15 mouse cellular contexts compared by ENCODE assay signal in genomic region chr2:134645166-134645565, GRCm38 (mm10). TPM values are rescaled to one million over a fixed set of nuclear protein-coding genes. Genes with fewer than 3 reads are reported as not detected.
DNase-seq lines count a peak whose midpoint lies in the region; ATAC-seq and TF ChIP-seq lines count a peak whose summit lies in the region.
"Had no signal": no experiment of that assay in that cellular context is flagged by ENCODE, and none has a peak within 500 bp of the region (broad histone marks: within the 10 kb centered on the region; RNA-seq: fewer than 3 reads in every experiment).

No protein-coding gene starts in this region.

- WGBS in neural tube, embryonic 13.5 days: 51% methylated on average over 4 of the region's 4 CpGs
- 40% methylated on average over 4 of the region's 4 CpGs for WGBS in hindbrain, embryonic 16.5 days
- whole genome bisulfite sequencing in olfactory bulb, adult 2 months: 16% methylated on average over 4 of the region's 4 CpGs

- no peak for TF ChIP-seq POLR2A in olfactory bulb, adult 2 months (IDR thresholded peaks at IDR 0.05; ENCODE audit: insufficient read depth, low read depth, low read length)

- ATAC-seq in neural tube, embryonic 13.5 days (ENCODE audit: low read depth): no peak
- no peak for ATAC-seq in hindbrain, embryonic 16.5 days
- ATAC-seq: liver, embryonic 12.5 days had no signal

- H3K36me3 ChIP-seq in neural tube, embryonic 13.5 days: no peaks in the 10 kb centered on the region
- H3K36me3 ChIP-seq in hindbrain, embryonic 16.5 days (ENCODE audit: control insufficient read depth, insufficient read depth, low read length): no peaks in the 10 kb centered on the region
- H3K36me3 ChIP-seq: liver, embryonic 12.5 days had no signal

- H3K27me3 ChIP-seq in neural tube, embryonic 13.5 days: no peaks in the 10 kb centered on the region
- no peaks in the 10 kb centered on the region for H3K27me3 ChIP-seq in hindbrain, embryonic 16.5 days (replicated peaks; ENCODE audit: control insufficient read depth, insufficient read depth, low read length)
- H3K27me3 ChIP-seq: liver, embryonic 12.5 days had no signal

- TF ChIP-seq CTCF in olfactory bulb, adult 2 months (IDR thresholded peaks at IDR 0.05; ENCODE audit: insufficient read depth, low read depth, low read length): no peak

- no peak overlapping the region for H3K4me2 ChIP-seq in neural tube, embryonic 13.5 days
- H3K4me2 ChIP-seq in hindbrain, embryonic 16.5 days (ENCODE audit: low read length): 0 out of 2 replicates have a peak overlapping the region, but pooled peaks have one; percentile 0
- H3K4me2 ChIP-seq: liver, embryonic 12.5 days had no signal

- peak; percentile 3 for DNase-seq in embryo, embryonic 10.5 days (ENCODE audit: low spot score)
- no peak for DNase-seq in embryo, embryonic 9.5 days (ENCODE audit: extremely low spot score)
- no peak for DNase-seq in neural tube, embryonic 10.5 days (ENCODE audit: extremely low spot score, low spot score)
- no peak for DNase-seq in frontal cortex, postnatal 36 days (ENCODE audit: low spot score in 2 of 2)
- no peak for DNase-seq in kidney, postnatal 10 days
- DNase-seq: gastrocnemius, postnatal 10 days; layer of hippocampus, postnatal 36 days; lung, postnatal 4 days; right cerebral cortex, adult 18-20 months; thymus, adult 18-20 months had no signal

- peaks cover 41% of the 10 kb centered on the region for H3K4me1 ChIP-seq in neural tube, embryonic 13.5 days (replicated peaks)
- peaks cover 22% of the 10 kb centered on the region for H3K4me1 ChIP-seq in hindbrain, embryonic 16.5 days (ENCODE audit: control insufficient read depth, insufficient read depth, low read depth, low read length)
- H3K4me1 ChIP-seq in olfactory bulb, adult 2 months (ENCODE audit: control insufficient read depth, insufficient read depth, low read length): no peaks in the 10 kb centered on the region

- H3K27ac ChIP-seq in neural tube, embryonic 13.5 days (replicated peaks): peak overlapping the region; percentile 99
- H3K27ac ChIP-seq in hindbrain, embryonic 16.5 days (ENCODE audit: low read depth, low read length): peak overlapping the region; percentile 100
- H3K27ac ChIP-seq in olfactory bulb, adult 2 months (ENCODE audit: insufficient read depth, low read depth, low read length): peak overlapping the region; percentile 31
- H3K27ac ChIP-seq: kidney, postnatal 0 days; liver, embryonic 12.5 days had no signal

- no peak overlapping the region for H3K9ac ChIP-seq in neural tube, embryonic 13.5 days
- H3K9ac ChIP-seq in hindbrain, embryonic 16.5 days (ENCODE audit: low read depth, low read length): no peak overlapping the region
- H3K9ac ChIP-seq: liver, embryonic 12.5 days had no signal

- no peaks in the 10 kb centered on the region for H3K9me3 ChIP-seq in neural tube, embryonic 13.5 days
- H3K9me3 ChIP-seq in hindbrain, embryonic 16.5 days (ENCODE audit: control insufficient read depth, low read length): no peaks in the 10 kb centered on the region
- H3K9me3 ChIP-seq: liver, embryonic 12.5 days had no signal

- no peak overlapping the region for H3K4me3 ChIP-seq in neural tube, embryonic 13.5 days
- H3K4me3 ChIP-seq in hindbrain, embryonic 16.5 days (ENCODE audit: low read length): no peak overlapping the region
- no peak overlapping the region for H3K4me3 ChIP-seq in olfactory bulb, adult 2 months (ENCODE audit: insufficient read depth, low read depth, low read length)
- H3K4me3 ChIP-seq: liver, embryonic 12.5 days had no signal

RNA-seq across cellular contexts. Expression of gene Tmx4, which starts 1.2 kb away (rescaled TPM):
- polyA plus RNA-seq in neural tube, embryonic 13.5 days (2015; fragmentation: Nextera tagmentation; extraction: Ambion mirVana): 65.2 and 75.7 TPM in 2 replicates
- 98.9 and 117 TPM in 2 replicates for polyA plus RNA-seq in hindbrain, embryonic 16.5 days (2015; fragmentation: Nextera tagmentation; extraction: Ambion mirVana)
- 139 TPM in 1 of 2 replicates, not detected in the other for polyA plus RNA-seq in olfactory bulb, adult 2 months (2012; ENCODE audit: insufficient read depth, insufficient read length, low replicate concordance, missing spikeins)

Comparison
In these comparisons a context has a peak if more than half of its experiments do, and no peak if none do; other contexts are left out.
1. H3K27ac ChIP-seq: peak in every context shown above with its lines; median percentile 100 in hindbrain, embryonic 16.5 days; 99 in neural tube, embryonic 13.5 days; 31 in olfactory bulb, adult 2 months.